Mouse (Mus musculus): ENCODE data around the gene Hspa5. TPM values are rescaled to one million over a fixed set of nuclear protein-coding genes. Genes with fewer than 3 reads are reported as not detected.
"Not testable (repeated sequence)": the region's sequence is repeated elsewhere in the genome, so short reads cannot be mapped to it uniquely, and the experiment has no call there.

The Hspa5 gene
- polyA plus RNA-seq, 1 experiment from 2014 or later, result 402 TPM

DNA sequence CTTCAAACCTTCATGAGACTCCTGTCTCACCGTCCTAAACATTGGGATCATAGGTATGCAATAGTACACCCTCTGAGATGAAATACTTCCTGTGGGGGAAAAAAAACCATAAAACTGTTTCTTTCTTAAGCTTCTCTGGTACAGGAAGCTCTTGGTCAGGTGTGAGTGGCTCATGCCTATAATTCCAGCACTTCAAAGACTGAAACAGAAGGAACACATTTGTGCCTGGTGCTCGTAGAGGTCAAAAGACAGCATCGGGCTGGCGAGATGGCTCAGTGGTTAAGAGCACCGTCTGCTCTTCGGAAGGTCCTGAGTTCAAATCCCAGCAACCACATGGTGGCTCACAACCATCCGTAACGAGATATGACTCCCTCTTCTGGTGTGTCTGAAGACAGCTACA lies 27.3 kb upstream of the Hspa5 start:
- ATAC-seq (ENCODE audit: low read depth), result no peak
- Histone ChIP-seq H3K9ac (replicated peaks; ENCODE audit: low read depth, low read length) (no peak overlapping the region), H3K4me1 (ENCODE audit: control insufficient read depth, insufficient read depth, low read length) (no peaks in the 10 kb centered on the region), H3K4me3 (ENCODE audit: low read depth, low read length) (no peak overlapping the region), H3K9me3 (ENCODE audit: control insufficient read depth, low read length) (no peaks in the 10 kb centered on the region), H3K36me3 (ENCODE audit: control insufficient read depth, insufficient read depth, low read length) (0 out of 2 replicates have a peak, but pooled peaks cover 3% of the 10 kb centered on the region), H3K27ac (ENCODE audit: low read depth, low read length) (no peak overlapping the region), H3K4me2 (ENCODE audit: low read depth, low read length) (no peak overlapping the region), H3K27me3 (ENCODE audit: control insufficient read depth, insufficient read depth, low read length) (no peaks in the 10 kb centered on the region)
- 92% methylated on average over 8 of the region's 8 CpGs for WGBS

DNA sequence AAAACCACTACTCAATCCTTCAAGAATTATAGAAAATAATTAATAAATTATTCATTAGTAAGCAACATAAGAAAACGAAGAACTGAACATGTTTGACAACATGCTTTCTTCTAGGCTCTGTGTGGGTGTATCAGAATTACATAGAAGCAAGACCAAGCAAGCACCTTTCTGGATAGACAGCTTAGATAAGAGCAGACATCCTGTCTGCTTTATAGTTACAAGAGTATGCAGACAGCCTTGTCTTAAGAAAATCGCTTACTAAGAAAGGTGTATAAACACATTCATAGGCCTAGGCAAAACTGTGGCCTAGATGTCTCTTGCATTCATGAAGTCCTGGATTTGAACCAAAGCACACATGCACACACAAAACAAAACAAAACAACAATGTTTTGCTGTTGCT lies 26.1 kb upstream of the Hspa5 start:
- no peak overlapping the region for H3K4me3 ChIP-seq (ENCODE audit: low read depth, low read length)
- H3K36me3 ChIP-seq (ENCODE audit: control insufficient read depth, insufficient read depth, low read length), result 0 out of 2 replicates have a peak, but pooled peaks cover 3% of the 10 kb centered on the region
- no peak overlapping the region for H3K27ac ChIP-seq (ENCODE audit: low read depth, low read length)
- no peaks in the 10 kb centered on the region for H3K9me3 ChIP-seq (ENCODE audit: control insufficient read depth, low read length)
- H3K27me3 ChIP-seq (ENCODE audit: control insufficient read depth, insufficient read depth, low read length), result no peaks in the 10 kb centered on the region
- no peak overlapping the region for H3K4me2 ChIP-seq (ENCODE audit: low read depth, low read length)
- WGBS, result 94% methylated on average over 2 of the region's 2 CpGs
- no peak overlapping the region for H3K9ac ChIP-seq (replicated peaks; ENCODE audit: low read depth, low read length)
- H3K4me1 ChIP-seq (ENCODE audit: control insufficient read depth, insufficient read depth, low read length), result no peaks in the 10 kb centered on the region
- no peak for ATAC-seq (ENCODE audit: low read depth)

GRCm38 (mm10) chr2:34748479-34748878 lies 23.3 kb upstream of the Hspa5 start:
- 98% methylated on average over 4 of the region's 4 CpGs for WGBS
- Histone ChIP-seq H3K9ac (replicated peaks; ENCODE audit: low read depth, low read length) (no peak overlapping the region), H3K27ac (ENCODE audit: low read depth, low read length) (no peak overlapping the region), H3K4me1 (ENCODE audit: control insufficient read depth, insufficient read depth, low read length) (peaks cover 13% of the 10 kb centered on the region), H3K27me3 (ENCODE audit: control insufficient read depth, insufficient read depth, low read length) (no peaks in the 10 kb centered on the region), H3K36me3 (ENCODE audit: control insufficient read depth, insufficient read depth, low read length) (no peaks in the 10 kb centered on the region), H3K9me3 (ENCODE audit: control insufficient read depth, low read length) (no peaks in the 10 kb centered on the region), H3K4me2 (ENCODE audit: low read depth, low read length) (no peak overlapping the region), H3K4me3 (ENCODE audit: low read depth, low read length) (no peak overlapping the region)
- no peak for ATAC-seq (ENCODE audit: low read depth)

- H3K9me3 ChIP-seq (ENCODE audit: control insufficient read depth, low read length), result no peaks in the 10 kb centered on the region
- H3K36me3 ChIP-seq (ENCODE audit: control insufficient read depth, insufficient read depth, low read length), result no peaks in the 10 kb centered on the region
- no peak overlapping the region for H3K4me3 ChIP-seq (ENCODE audit: low read depth, low read length)
- no peak overlapping the region for H3K9ac ChIP-seq (replicated peaks; ENCODE audit: low read depth, low read length)
- ATAC-seq (ENCODE audit: low read depth), result no peak
- H3K27ac ChIP-seq (ENCODE audit: low read depth, low read length), result no peak overlapping the region
- WGBS, result 94% methylated on average over 2 of the region's 2 CpGs
- no peaks in the 10 kb centered on the region for H3K27me3 ChIP-seq (ENCODE audit: control insufficient read depth, insufficient read depth, low read length)
- H3K4me2 ChIP-seq (ENCODE audit: low read depth, low read length), result no peak overlapping the region
- H3K4me1 ChIP-seq (ENCODE audit: control insufficient read depth, insufficient read depth, low read length), result peaks cover 13% of the 10 kb centered on the region
Measured at GRCm38 (mm10) chr2:34750245-34750644, 21.5 kb upstream of the Hspa5 start.

- WGBS, result 1% methylated on average over 90 of the region's 106 CpGs
Measured at GRCm38 (mm10) chr2:34753811-34754550, 17.8 kb upstream of the Hspa5 start.

GRCm38 (mm10) chr2:34754551-34755358 lies 17.0 kb upstream of the Hspa5 start, which contains the start of gene Gapvd1:
Gene Gapvd1, minus strand, starts transcription at chr2:34755232.
- Histone ChIP-seq H3K4me3 (ENCODE audit: low read depth, low read length) (peak within 1 kb of the TSS; percentile 91), H3K4me2 (ENCODE audit: low read depth, low read length) (peak within 1 kb of the TSS; percentile 54), H3K9me3 (ENCODE audit: control insufficient read depth, low read length) (no peaks in the 10 kb centered on the region), H3K27ac (ENCODE audit: low read depth, low read length) (peak within 1 kb of the TSS; percentile 94), H3K27me3 (ENCODE audit: control insufficient read depth, insufficient read depth, low read length) (no peaks in the 10 kb centered on the region), H3K9ac (replicated peaks; ENCODE audit: low read depth, low read length) (peak within 1 kb of the TSS; percentile 96), H3K4me1 (ENCODE audit: control insufficient read depth, insufficient read depth, low read length) (peaks cover 13% of the 10 kb centered on the region), H3K36me3 (ENCODE audit: control insufficient read depth, insufficient read depth, low read length) (no peaks in the 10 kb centered on the region)
- no peak for ATAC-seq (ENCODE audit: low read depth)
- 3% methylated on average over 14 of the region's 14 CpGs for WGBS

More at GRCm38 (mm10) chr2:34753811-34754550, 17.8 kb upstream of the Hspa5 start:
- Histone ChIP-seq H3K4me3 (ENCODE audit: low read depth, low read length) (peak overlapping the region; percentile 91), H3K9me3 (ENCODE audit: control insufficient read depth, low read length) (no peaks in the 10 kb centered on the region), H3K9ac (replicated peaks; ENCODE audit: low read depth, low read length) (peak overlapping the region; percentile 96), H3K27ac (ENCODE audit: low read depth, low read length) (peak overlapping the region; percentile 94), H3K4me2 (ENCODE audit: low read depth, low read length) (peak overlapping the region; percentile 54), H3K4me1 (ENCODE audit: control insufficient read depth, insufficient read depth, low read length) (peaks cover 13% of the 10 kb centered on the region), H3K27me3 (ENCODE audit: control insufficient read depth, insufficient read depth, low read length) (no peaks in the 10 kb centered on the region), H3K36me3 (ENCODE audit: control insufficient read depth, insufficient read depth, low read length) (no peaks in the 10 kb centered on the region)
- ATAC-seq (ENCODE audit: low read depth), result peak; percentile 95

DNA sequence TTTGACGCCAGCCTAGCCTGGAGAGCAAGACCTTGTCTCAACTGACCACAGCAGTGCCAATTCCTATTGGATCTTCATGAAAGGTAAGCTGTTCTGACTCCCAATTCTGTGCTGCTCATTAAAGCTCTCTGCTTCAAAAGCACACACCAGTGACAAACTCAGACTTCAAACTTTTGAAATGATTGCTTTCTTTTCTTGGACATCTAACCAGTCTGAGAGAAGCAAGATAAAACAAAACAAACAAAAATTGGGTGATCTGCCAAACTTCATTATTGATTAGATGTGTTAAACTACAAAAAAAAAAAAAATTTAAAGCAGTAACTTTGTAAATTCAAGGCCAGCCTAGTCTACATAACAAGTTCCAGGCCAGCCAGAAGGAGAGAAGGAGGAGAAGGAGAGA lies 14.4 kb upstream of the Hspa5 start:
- H3K27me3 ChIP-seq (ENCODE audit: control insufficient read depth, insufficient read depth, low read length), result no peaks in the 10 kb centered on the region
- no peak overlapping the region for H3K9ac ChIP-seq (replicated peaks; ENCODE audit: low read depth, low read length)
- no peaks in the 10 kb centered on the region for H3K36me3 ChIP-seq (ENCODE audit: control insufficient read depth, insufficient read depth, low read length)
- no peaks in the 10 kb centered on the region for H3K9me3 ChIP-seq (ENCODE audit: control insufficient read depth, low read length)
- H3K4me1 ChIP-seq (ENCODE audit: control insufficient read depth, insufficient read depth, low read length), result peaks cover 5% of the 10 kb centered on the region
- no peak overlapping the region for H3K4me3 ChIP-seq (ENCODE audit: low read depth, low read length)
- ATAC-seq (ENCODE audit: low read depth), result no peak
- no peak overlapping the region for H3K4me2 ChIP-seq (ENCODE audit: low read depth, low read length)
- no peak overlapping the region for H3K27ac ChIP-seq (ENCODE audit: low read depth, low read length)
- 83% methylated on average over 1 of the region's 1 CpGs for WGBS

GRCm38 (mm10) chr2:34761272-34761671 lies 10.5 kb upstream of the Hspa5 start:
- H3K9me3 ChIP-seq (ENCODE audit: control insufficient read depth, low read length); H3K4me3 ChIP-seq (ENCODE audit: low read depth, low read length); H3K4me1 ChIP-seq (ENCODE audit: control insufficient read depth, insufficient read depth, low read length); H3K9ac ChIP-seq (replicated peaks; ENCODE audit: low read depth, low read length); H3K27me3 ChIP-seq (ENCODE audit: control insufficient read depth, insufficient read depth, low read length); H3K36me3 ChIP-seq (ENCODE audit: control insufficient read depth, insufficient read depth, low read length); ATAC-seq (ENCODE audit: low read depth); H3K27ac ChIP-seq (ENCODE audit: low read depth, low read length); H3K4me2 ChIP-seq (ENCODE audit: low read depth, low read length): not testable (repeated sequence)
- WGBS, result 88% methylated on average over 5 of the region's 5 CpGs

DNA sequence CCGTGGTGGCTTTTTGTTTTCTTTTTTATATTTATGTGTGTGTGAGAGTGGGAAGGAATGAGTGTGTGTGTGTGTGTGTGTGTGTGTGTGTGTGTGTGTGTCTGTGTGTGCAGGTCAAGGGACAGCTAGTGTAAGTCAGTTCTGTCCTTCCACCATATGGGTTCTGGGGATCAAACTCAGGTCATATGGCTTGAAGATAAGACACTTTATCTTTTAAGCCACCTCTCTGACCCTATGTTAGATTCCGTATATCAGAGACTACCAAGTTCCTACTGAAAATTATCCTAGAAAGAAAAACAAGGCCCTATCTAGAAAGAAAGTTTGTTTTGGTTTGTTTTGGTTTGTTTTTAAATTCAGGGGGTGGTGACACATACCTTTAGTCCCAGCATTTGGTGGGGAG lies 9.6 kb upstream of the Hspa5 start:
- no peaks in the 10 kb centered on the region for H3K36me3 ChIP-seq (ENCODE audit: control insufficient read depth, insufficient read depth, low read length)
- no peaks in the 10 kb centered on the region for H3K27me3 ChIP-seq (ENCODE audit: control insufficient read depth, insufficient read depth, low read length)
- H3K9me3 ChIP-seq (ENCODE audit: control insufficient read depth, low read length), result no peaks in the 10 kb centered on the region
- no peaks in the 10 kb centered on the region for H3K4me1 ChIP-seq (ENCODE audit: control insufficient read depth, insufficient read depth, low read length)
- WGBS, result 98% methylated on average over 2 of the region's 2 CpGs
- no peak overlapping the region for H3K4me3 ChIP-seq (ENCODE audit: low read depth, low read length)
- no peak for ATAC-seq (ENCODE audit: low read depth)
- no peak overlapping the region for H3K9ac ChIP-seq (replicated peaks; ENCODE audit: low read depth, low read length)
- H3K27ac ChIP-seq (ENCODE audit: low read depth, low read length), result no peak overlapping the region
- no peak overlapping the region for H3K4me2 ChIP-seq (ENCODE audit: low read depth, low read length)
